Mouse (Mus musculus): ENCODE data around the gene Hpse2. TPM values are rescaled to one million over a fixed set of nuclear protein-coding genes. Genes with fewer than 3 reads are reported as not detected.
A peak's percentile ranks its signal among the peaks of the same experiment; 100 is the strongest.

Hpse2 gene
- polyA plus RNA-seq, 1 experiment from 2014 or later: 4.3 TPM

GRCm38 (mm10) chr19:42839621-42840294 is 548.4 kb downstream of the Hpse2 start:
- Histone ChIP-seq H3K4me2 (ENCODE audit: low read depth, low read length) (no peak overlapping the region), H3K36me3 (ENCODE audit: control insufficient read depth, insufficient read depth, low read length) (no peaks in the 10 kb centered on the region), H3K4me3 (ENCODE audit: low read depth, low read length) (no peak overlapping the region), H3K4me1 (ENCODE audit: control insufficient read depth, insufficient read depth, low read length) (no peaks in the 10 kb centered on the region; the same call in 1 of the 2 replicates), H3K27me3 (replicated peaks; ENCODE audit: control insufficient read depth, insufficient read depth, low read length) (no peaks in the 10 kb centered on the region), H3K27ac (replicated peaks; ENCODE audit: low read depth, low read length) (no peak overlapping the region), H3K9ac (ENCODE audit: low read depth, low read length) (no peak overlapping the region), H3K9me3 (ENCODE audit: control insufficient read depth, low read length) (no peaks in the 10 kb centered on the region)
- 81% methylated on average over 4 of the region's 4 CpGs for WGBS
- no peak for ATAC-seq (ENCODE audit: low read depth)
- no peak for DNase-seq (ENCODE audit: low spot score)

GRCm38 (mm10) chr19:42839118-42839517 is 549.0 kb downstream of the Hpse2 start:
- no peak overlapping the region for H3K4me3 ChIP-seq (ENCODE audit: low read depth, low read length)
- no peaks in the 10 kb centered on the region for H3K27me3 ChIP-seq (replicated peaks; ENCODE audit: control insufficient read depth, insufficient read depth, low read length)
- H3K4me1 ChIP-seq (ENCODE audit: control insufficient read depth, insufficient read depth, low read length): no peaks in the 10 kb centered on the region; the same call in 1 of the 2 replicates
- DNase-seq (ENCODE audit: low spot score) (no peak), ATAC-seq (ENCODE audit: low read depth) (no peak)
- no peaks in the 10 kb centered on the region for H3K36me3 ChIP-seq (ENCODE audit: control insufficient read depth, insufficient read depth, low read length)
- no peaks in the 10 kb centered on the region for H3K9me3 ChIP-seq (ENCODE audit: control insufficient read depth, low read length)
- no peak overlapping the region for H3K4me2 ChIP-seq (ENCODE audit: low read depth, low read length)
- no peak overlapping the region for H3K9ac ChIP-seq (ENCODE audit: low read depth, low read length)
- no peak overlapping the region for H3K27ac ChIP-seq (replicated peaks; ENCODE audit: low read depth, low read length)
- WGBS: 92% methylated on average over 2 of the region's 2 CpGs

GRCm38 (mm10) chr19:42838271-42838670 is 549.9 kb downstream of the Hpse2 start:
- no peak overlapping the region for H3K9ac ChIP-seq (ENCODE audit: low read depth, low read length)
- no peaks in the 10 kb centered on the region for H3K36me3 ChIP-seq (ENCODE audit: control insufficient read depth, insufficient read depth, low read length)
- H3K4me3 ChIP-seq (ENCODE audit: low read depth, low read length): no peak overlapping the region
- no peak overlapping the region for H3K27ac ChIP-seq (replicated peaks; ENCODE audit: low read depth, low read length)
- no peaks in the 10 kb centered on the region for H3K27me3 ChIP-seq (replicated peaks; ENCODE audit: control insufficient read depth, insufficient read depth, low read length)
- H3K9me3 ChIP-seq (ENCODE audit: control insufficient read depth, low read length): no peaks in the 10 kb centered on the region
- H3K4me2 ChIP-seq (ENCODE audit: low read depth, low read length): no peak overlapping the region
- ATAC-seq (ENCODE audit: low read depth) (no peak), DNase-seq (ENCODE audit: low spot score) (no peak)
- WGBS: 92% methylated on average over 2 of the region's 2 CpGs
- no peaks in the 10 kb centered on the region; the same call in 1 of the 2 replicates for H3K4me1 ChIP-seq (ENCODE audit: control insufficient read depth, insufficient read depth, low read length)

- Histone ChIP-seq H3K4me2 (ENCODE audit: low read depth, low read length) (no peak overlapping the region), H3K9me3 (ENCODE audit: control insufficient read depth, low read length) (no peaks in the 10 kb centered on the region), H3K27me3 (replicated peaks; ENCODE audit: control insufficient read depth, insufficient read depth, low read length) (no peaks in the 10 kb centered on the region), H3K27ac (replicated peaks; ENCODE audit: low read depth, low read length) (no peak overlapping the region), H3K9ac (ENCODE audit: low read depth, low read length) (no peak overlapping the region), H3K4me3 (ENCODE audit: low read depth, low read length) (no peak overlapping the region), H3K36me3 (ENCODE audit: control insufficient read depth, insufficient read depth, low read length) (no peaks in the 10 kb centered on the region), H3K4me1 (ENCODE audit: control insufficient read depth, insufficient read depth, low read length) (no peaks in the 10 kb centered on the region; the same call in 1 of the 2 replicates)
- DNase-seq (ENCODE audit: low spot score) (peak; percentile 31), ATAC-seq (ENCODE audit: low read depth) (no peak)
- whole genome bisulfite sequencing: 71% methylated on average over 10 of the region's 10 CpGs
Observed at GRCm38 (mm10) chr19:42837591-42837990, 550.6 kb downstream of the Hpse2 start.

- DNase-seq (ENCODE audit: low spot score) (no peak), ATAC-seq (ENCODE audit: low read depth) (no peak)
- H3K36me3 ChIP-seq (ENCODE audit: control insufficient read depth, insufficient read depth, low read length): no peaks in the 10 kb centered on the region
- no peaks in the 10 kb centered on the region; the same call in 1 of the 2 replicates for H3K4me1 ChIP-seq (ENCODE audit: control insufficient read depth, insufficient read depth, low read length)
- H3K4me2 ChIP-seq (ENCODE audit: low read depth, low read length): no peak overlapping the region
- H3K27me3 ChIP-seq (replicated peaks; ENCODE audit: control insufficient read depth, insufficient read depth, low read length): no peaks in the 10 kb centered on the region
- H3K9me3 ChIP-seq (ENCODE audit: control insufficient read depth, low read length): no peaks in the 10 kb centered on the region
- no peak overlapping the region for H3K27ac ChIP-seq (replicated peaks; ENCODE audit: low read depth, low read length)
- H3K4me3 ChIP-seq (ENCODE audit: low read depth, low read length): no peak overlapping the region
- WGBS: 92% methylated on average over 7 of the region's 7 CpGs
- no peak overlapping the region for H3K9ac ChIP-seq (ENCODE audit: low read depth, low read length)
Observed at GRCm38 (mm10) chr19:42833126-42833525, 555.0 kb downstream of the Hpse2 start.

GRCm38 (mm10) chr19:42832251-42832650 is 555.9 kb downstream of the Hpse2 start:
- no peaks in the 10 kb centered on the region for H3K27me3 ChIP-seq (replicated peaks; ENCODE audit: control insufficient read depth, insufficient read depth, low read length)
- 92% methylated on average over 2 of the region's 2 CpGs for WGBS
- DNase-seq (ENCODE audit: low spot score) (no peak), ATAC-seq (ENCODE audit: low read depth) (no peak)
- H3K4me2 ChIP-seq (ENCODE audit: low read depth, low read length): no peak overlapping the region
- H3K4me1 ChIP-seq (ENCODE audit: control insufficient read depth, insufficient read depth, low read length): no peaks in the 10 kb centered on the region
- no peaks in the 10 kb centered on the region for H3K36me3 ChIP-seq (ENCODE audit: control insufficient read depth, insufficient read depth, low read length)
- H3K9me3 ChIP-seq (ENCODE audit: control insufficient read depth, low read length): no peaks in the 10 kb centered on the region
- H3K4me3 ChIP-seq (ENCODE audit: low read depth, low read length): no peak overlapping the region
- no peak overlapping the region for H3K9ac ChIP-seq (ENCODE audit: low read depth, low read length)
- H3K27ac ChIP-seq (replicated peaks; ENCODE audit: low read depth, low read length): no peak overlapping the region

- H3K27me3 ChIP-seq (replicated peaks; ENCODE audit: control insufficient read depth, insufficient read depth, low read length): no peaks in the 10 kb centered on the region
- H3K4me2 ChIP-seq (ENCODE audit: low read depth, low read length): no peak overlapping the region
- H3K4me1 ChIP-seq (ENCODE audit: control insufficient read depth, insufficient read depth, low read length): no peaks in the 10 kb centered on the region
- no peak for DNase-seq (ENCODE audit: low spot score)
- H3K36me3 ChIP-seq (ENCODE audit: control insufficient read depth, insufficient read depth, low read length): no peaks in the 10 kb centered on the region
- ATAC-seq (ENCODE audit: low read depth): no peak
- H3K9ac ChIP-seq (ENCODE audit: low read depth, low read length): no peak overlapping the region
- no peak overlapping the region for H3K27ac ChIP-seq (replicated peaks; ENCODE audit: low read depth, low read length)
- H3K4me3 ChIP-seq (ENCODE audit: low read depth, low read length): no peak overlapping the region
- WGBS: 63% methylated on average over 4 of the region's 4 CpGs
- no peaks in the 10 kb centered on the region for H3K9me3 ChIP-seq (ENCODE audit: control insufficient read depth, low read length)
Observed at GRCm38 (mm10) chr19:42829196-42829595, 559.0 kb downstream of the Hpse2 start.

GRCm38 (mm10) chr19:42827843-42828242 is 560.3 kb downstream of the Hpse2 start:
- no peak for DNase-seq (ENCODE audit: low spot score)
- H3K4me3 ChIP-seq (ENCODE audit: low read depth, low read length): no peak overlapping the region

GRCm38 (mm10) chr19:42820109-42820508 is 568.0 kb downstream of the Hpse2 start:
- 89% methylated on average over 5 of the region's 5 CpGs for WGBS
- no peaks in the 10 kb centered on the region for H3K36me3 ChIP-seq (ENCODE audit: control insufficient read depth, insufficient read depth, low read length)
- no peak overlapping the region for H3K9ac ChIP-seq (ENCODE audit: low read depth, low read length)
- no peaks in the 10 kb centered on the region for H3K9me3 ChIP-seq (ENCODE audit: control insufficient read depth, low read length)
- no peak overlapping the region for H3K27ac ChIP-seq (replicated peaks; ENCODE audit: low read depth, low read length)
- H3K4me1 ChIP-seq (ENCODE audit: control insufficient read depth, insufficient read depth, low read length): no peaks in the 10 kb centered on the region
- DNase-seq (ENCODE audit: low spot score) (no peak), ATAC-seq (ENCODE audit: low read depth) (no peak)
- H3K4me2 ChIP-seq (ENCODE audit: low read depth, low read length): no peak overlapping the region
- H3K4me3 ChIP-seq (ENCODE audit: low read depth, low read length): no peak overlapping the region
- H3K27me3 ChIP-seq (replicated peaks; ENCODE audit: control insufficient read depth, insufficient read depth, low read length): no peaks in the 10 kb centered on the region

More at GRCm38 (mm10) chr19:42827843-42828242, 560.3 kb downstream of the Hpse2 start:
- Histone ChIP-seq H3K27ac (replicated peaks; ENCODE audit: low read depth, low read length) (no peak overlapping the region), H3K36me3 (ENCODE audit: control insufficient read depth, insufficient read depth, low read length) (no peaks in the 10 kb centered on the region), H3K4me2 (ENCODE audit: low read depth, low read length) (no peak overlapping the region), H3K4me1 (ENCODE audit: control insufficient read depth, insufficient read depth, low read length) (no peaks in the 10 kb centered on the region), H3K9ac (ENCODE audit: low read depth, low read length) (no peak overlapping the region), H3K9me3 (ENCODE audit: control insufficient read depth, low read length) (no peaks in the 10 kb centered on the region), H3K27me3 (replicated peaks; ENCODE audit: control insufficient read depth, insufficient read depth, low read length) (no peaks in the 10 kb centered on the region)
- WGBS: 88% methylated on average over 3 of the region's 3 CpGs
- ATAC-seq (ENCODE audit: low read depth): no peak
